Mouse (Mus musculus): Measurements from ENCODE around the gene Cyfip1.

Gene Cyfip1

GRCm38 (mm10) chr7:55841445-55841844, at the start of gene Cyfip1:
Gene Cyfip1, plus strand, starts transcription at chr7:55841745.
- no peak for DNase-seq (ENCODE audit: extremely low read depth, low read depth)

DNA sequence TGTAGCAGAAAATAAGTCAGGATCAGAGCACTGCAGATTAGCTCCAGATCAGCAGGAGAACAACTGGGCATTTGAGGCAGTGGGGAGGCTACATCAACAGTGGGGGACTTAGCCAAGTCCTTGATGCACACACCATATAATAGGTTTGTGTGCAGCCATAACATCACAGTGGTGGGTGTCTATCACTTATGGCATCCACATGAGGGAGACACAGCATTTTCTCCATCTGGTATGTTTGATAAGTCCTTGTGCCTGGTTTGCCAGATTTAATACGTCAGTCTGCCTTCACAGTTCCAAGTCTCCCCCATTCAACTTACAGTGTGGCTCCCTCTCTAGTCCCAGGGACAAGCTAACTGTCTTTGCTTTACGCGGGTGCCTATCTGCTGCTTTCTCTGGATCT, 49.3 kb upstream of the Cyfip1 start:
- DNase-seq (ENCODE audit: extremely low read depth, low read depth), result no peak

- no peak for DNase-seq (ENCODE audit: extremely low read depth, low read depth)
These were observed 48.2 kb upstream of the Cyfip1 start for GRCm38 (mm10) chr7:55793236-55793951.

- peak; percentile 93 for DNase-seq (ENCODE audit: extremely low read depth, low read depth)
These were observed 47.5 kb upstream of the Cyfip1 start, which contains the start of gene Tubgcp5 for GRCm38 (mm10) chr7:55793952-55794603. Gene Tubgcp5, plus strand, starts transcription at chr7:55794154.

DNA sequence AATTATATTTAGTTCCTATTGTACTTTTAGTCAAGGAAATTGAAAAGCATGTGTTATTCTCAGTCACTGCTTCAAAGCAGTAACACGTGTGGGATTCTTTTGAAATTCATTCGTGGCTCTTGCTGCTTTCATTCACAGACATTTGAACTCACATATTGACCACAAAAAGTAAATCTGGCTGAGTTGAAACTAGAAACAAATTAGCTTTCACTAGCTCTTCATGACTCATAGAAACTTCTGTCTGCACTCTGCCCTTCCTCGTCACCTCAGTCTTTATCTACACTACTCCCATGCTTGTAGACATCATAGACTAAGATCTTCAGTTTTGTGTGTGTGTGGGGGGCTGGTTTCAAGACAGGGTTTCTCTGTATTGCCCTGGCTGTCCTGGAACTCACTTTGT, 41.6 kb upstream of the Cyfip1 start:
- DNase-seq (ENCODE audit: extremely low read depth, low read depth), result no peak

DNA sequence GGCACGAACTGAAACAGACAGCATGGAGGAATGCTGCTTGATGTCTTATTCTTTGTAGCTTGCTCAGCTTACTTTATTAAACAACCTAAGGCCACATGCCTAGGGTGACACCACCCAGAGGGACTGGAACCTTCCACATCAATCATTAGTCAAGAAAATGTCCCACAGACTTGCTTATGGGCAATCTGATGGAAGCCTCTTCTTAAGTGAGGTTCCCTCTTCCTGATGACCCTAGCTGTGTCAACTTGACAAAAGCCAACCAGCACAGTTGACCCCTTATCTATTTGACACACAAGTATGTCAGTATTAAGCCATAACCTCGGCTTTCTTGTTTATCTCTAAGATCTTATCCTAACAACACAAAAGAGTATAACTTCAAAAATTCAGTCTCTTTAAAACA, 31.6 kb upstream of the Cyfip1 start:
- DNase-seq (ENCODE audit: extremely low read depth, low read depth), result no peak

- no peak for DNase-seq (ENCODE audit: extremely low read depth, low read depth)
These were observed 17.1 kb upstream of the Cyfip1 start for GRCm38 (mm10) chr7:55824468-55824867.

DNA sequence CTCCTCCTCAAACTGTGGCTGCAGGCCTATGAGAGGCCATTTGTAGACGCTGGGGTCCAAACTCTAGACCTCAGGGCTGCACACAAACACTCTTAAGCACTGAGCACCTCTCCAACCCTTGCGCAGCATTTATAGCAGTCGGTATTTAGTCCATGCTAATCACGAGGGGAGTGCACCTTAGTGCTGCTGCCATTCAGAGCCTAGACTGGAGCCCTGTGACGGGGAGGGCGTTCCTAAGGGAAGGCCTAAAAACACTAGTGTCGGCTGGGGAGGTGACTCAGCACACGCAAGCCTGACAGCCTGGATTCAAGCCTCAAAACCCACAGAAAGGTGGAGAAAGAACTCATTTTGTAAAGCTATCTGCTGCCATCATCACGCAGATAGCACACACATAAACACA, 14.0 kb upstream of the Cyfip1 start:
- DNase-seq (ENCODE audit: extremely low read depth, low read depth), result no peak

- DNase-seq (ENCODE audit: extremely low read depth, low read depth), result no peak
These were observed 4.7 kb upstream of the Cyfip1 start for GRCm38 (mm10) chr7:55836877-55837276.

DNA sequence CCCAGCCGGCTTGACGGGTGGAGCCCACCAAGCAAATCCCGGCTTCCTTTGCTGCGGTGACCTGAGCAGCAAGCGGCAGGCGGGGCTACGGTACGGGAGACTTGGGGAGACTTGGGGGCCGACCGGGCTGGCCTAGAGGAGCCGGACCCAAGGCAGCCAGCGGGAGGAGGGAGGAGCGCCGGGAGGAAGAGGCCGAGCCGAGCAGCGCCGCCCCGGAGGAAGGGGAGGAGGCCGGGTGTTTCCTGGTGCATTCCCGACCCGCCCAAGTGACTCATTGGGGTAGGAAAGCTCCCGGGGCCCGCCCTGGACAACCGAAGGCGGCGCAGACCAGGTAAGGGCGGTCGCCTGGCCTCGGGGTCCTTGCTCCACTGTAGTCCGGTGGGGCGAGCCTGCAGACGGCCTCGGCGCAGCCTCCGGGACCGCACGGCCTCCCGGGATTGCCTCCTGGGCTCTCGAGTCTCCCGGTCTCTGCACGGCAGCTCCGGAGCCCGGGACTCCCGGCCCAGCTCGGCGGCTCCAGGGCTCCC, 495 bp downstream of the Cyfip1 start:
- DNase-seq (ENCODE audit: extremely low read depth, low read depth), result peak; percentile 56

DNA sequence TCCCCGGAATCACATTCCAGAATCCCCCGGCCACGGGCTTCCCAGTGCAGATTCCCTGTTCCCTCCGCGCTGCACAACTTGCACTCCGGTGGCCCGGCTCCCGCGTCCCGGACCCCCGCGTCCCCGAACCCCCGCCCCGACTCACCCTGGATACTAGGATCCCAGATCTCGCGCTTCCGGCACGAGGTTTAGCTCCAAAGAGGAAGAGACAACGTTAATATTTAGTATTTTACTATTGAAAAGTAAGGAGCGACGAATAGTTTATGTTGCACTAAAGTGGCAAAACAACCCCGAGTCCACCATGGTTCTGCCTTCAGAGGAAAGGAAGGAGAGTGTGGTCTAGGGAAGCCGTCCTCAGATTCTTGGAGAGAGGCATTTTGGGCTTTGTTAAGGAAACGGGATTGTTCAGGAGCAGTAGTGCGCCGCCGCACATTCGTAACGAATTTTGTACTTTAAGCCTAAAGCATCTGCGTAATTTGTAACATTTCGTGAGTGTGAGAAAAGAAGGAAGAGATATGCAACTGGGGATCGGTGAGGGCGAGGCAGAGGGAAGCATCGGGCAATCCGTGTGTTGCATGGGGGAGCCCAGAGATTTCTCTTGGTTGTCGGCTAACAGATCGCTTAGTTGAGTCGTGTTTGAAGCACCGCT, 1.1 kb downstream of the Cyfip1 start:
- DNase-seq (ENCODE audit: extremely low read depth, low read depth), result peak; percentile 33

DNA sequence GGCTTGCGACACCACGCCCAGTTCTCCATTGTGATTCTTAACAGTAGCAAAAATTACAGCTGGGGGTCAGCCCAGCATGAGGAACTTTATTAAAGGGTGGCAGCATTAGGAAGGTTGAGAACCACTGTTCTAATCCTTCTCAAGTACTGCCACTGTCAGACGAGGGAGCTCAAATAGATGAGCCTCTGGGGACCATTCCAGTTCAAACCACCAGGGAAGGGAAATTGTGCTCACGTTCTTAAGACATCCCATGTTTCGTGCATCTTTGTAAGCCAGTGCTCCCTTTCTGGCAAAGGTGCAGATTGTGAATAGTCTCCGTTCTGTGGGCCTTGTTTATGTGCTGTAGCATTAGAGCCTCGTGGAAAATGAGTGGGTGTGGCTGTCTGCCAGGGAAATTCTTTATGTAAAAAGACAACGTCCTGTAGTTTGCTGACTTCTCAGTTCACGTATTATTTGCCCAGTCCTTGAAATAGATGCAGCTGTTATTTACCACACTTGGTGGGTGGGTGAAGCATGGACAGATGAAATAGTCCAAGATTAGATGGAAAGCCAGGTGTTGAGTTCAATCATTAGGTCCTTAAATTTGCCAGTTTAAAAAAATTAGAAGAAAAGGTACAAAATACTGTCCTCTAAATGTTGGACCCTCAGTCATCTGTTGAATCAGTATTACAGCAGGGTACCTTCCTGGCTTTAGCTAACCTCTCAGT, 5.2 kb downstream of the Cyfip1 start:
- no peak for DNase-seq (ENCODE audit: extremely low read depth, low read depth)

DNA sequence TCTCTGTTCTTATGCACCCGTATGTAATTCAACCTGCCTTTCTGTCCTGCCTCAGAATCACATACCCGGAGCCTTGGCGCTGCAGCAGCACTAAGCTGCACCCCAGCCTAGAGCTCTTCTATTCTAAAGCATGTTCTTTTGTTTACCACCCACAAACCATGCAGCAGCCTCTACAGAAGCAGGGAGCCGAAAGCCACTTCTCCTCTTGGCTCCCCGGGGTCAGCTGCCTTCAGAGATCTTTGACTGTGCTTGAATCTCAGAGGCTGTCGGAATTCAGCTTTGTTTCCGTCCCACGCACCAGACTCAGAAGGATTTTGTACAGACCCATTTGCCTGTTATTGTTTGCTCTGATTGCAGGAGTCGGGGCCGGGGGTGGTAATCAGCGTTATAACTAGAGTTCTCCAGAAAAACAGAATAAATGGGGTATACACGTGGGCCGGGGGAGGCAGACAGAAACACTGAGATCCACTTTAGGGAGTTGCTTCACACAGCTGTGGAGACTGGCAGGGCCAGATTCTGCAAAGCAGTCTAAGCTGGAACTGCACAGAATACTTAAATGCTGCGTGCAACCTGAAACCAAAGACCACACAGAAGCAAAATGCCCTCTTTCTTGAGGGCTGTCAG, 8.5 kb downstream of the Cyfip1 start:
- no peak for DNase-seq (ENCODE audit: extremely low read depth, low read depth)

GRCm38 (mm10) chr7:55852787-55853186, 11.2 kb downstream of the Cyfip1 start:
- no peak for DNase-seq (ENCODE audit: extremely low read depth, low read depth)

GRCm38 (mm10) chr7:55855597-55855996, 14.1 kb downstream of the Cyfip1 start:
- DNase-seq (ENCODE audit: extremely low read depth, low read depth), result no peak

DNA sequence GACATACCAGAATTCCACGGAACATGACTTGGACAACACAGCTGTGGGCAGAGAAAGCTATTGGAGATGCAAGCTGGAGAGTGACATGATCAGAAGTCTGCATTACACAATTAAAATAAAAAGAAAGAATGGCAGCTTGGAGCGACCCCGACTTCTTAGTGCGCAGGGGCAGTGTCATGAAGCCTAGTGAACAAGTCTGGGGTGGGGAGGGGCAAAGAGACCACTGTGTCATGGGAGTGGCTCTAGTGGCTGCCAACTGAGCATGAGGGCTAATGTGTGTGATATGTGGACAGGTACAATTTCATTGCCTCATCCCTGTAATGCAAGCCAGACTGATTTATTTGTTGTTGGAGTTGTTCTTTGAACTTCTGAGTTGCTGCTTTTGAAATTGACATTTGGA, 15.2 kb downstream of the Cyfip1 start:
- no peak for DNase-seq (ENCODE audit: extremely low read depth, low read depth)

DNA sequence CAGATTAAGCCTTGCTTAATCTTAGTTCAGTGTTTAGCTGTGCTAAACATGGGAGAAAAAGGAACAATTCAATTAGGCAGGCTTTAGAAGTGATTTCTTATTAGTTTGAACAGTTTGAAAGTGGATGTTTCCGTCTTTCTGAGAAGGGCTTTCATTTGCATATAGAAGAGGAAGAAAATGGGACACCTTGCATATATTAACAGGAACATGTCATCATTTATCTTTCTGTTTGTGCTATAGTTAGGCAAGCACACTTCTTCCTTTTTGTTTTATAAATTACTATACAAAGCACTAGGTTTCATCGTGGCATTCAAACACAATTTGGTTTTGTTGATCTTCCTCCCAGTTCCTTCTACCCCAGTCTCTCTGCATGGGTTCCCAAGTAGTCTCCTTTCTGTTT, 16.2 kb downstream of the Cyfip1 start:
- no peak for DNase-seq (ENCODE audit: extremely low read depth, low read depth)

DNA sequence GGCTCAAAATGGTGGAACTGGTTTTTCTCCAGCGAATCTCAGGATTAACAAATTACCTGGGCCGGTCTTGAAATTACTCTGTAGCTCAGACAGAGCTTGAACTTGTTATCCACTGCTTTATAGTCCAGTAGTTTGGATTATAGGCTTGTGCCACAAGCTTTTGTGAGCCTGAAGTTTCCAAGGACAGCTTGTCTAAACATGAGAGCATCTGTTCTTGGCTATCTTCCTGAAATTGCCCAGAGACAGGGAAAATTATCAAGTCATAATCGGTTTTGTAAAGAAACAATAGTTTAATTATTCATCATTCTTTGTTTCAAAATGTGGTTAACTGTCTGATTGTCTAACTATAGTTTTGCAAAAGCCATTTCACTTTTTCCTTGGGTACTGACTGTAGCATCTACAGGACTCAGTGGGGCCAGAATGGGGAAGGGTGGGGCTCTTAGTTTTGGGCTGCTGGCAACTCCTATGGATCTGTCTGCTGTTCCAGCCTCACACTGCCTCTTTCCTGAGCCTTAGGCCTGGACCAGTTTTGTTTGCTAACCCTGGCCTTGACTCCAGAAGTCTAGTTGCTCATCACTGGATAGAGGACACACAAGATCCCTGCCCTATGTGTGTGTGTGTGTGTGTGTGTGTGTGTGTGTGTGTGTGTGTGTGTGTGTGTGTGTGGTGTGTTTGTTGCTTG, 17.4 kb downstream of the Cyfip1 start:
- no peak for DNase-seq (ENCODE audit: extremely low read depth, low read depth)

DNA sequence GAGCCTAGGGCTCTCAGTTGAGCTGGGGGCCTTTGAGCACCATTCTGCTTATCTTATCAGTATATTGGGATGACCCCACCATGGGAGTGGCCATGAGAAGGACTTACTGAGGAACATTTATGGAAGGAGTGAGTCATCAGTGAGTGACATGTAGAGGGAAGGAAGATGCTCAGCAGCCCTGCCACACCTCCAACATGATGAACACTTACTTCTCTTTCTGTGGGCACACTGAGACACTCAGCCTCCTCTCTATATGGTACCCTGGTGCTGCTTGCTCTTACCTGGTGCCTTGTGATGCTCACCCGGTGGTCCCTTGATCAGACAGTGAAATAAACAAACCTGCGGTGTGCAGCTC, 17.9 kb downstream of the Cyfip1 start:
- no peak for DNase-seq (ENCODE audit: extremely low read depth, low read depth)

- DNase-seq (ENCODE audit: extremely low read depth, low read depth), result no peak
These were observed 18.4 kb downstream of the Cyfip1 start for GRCm38 (mm10) chr7:55859956-55860355.

DNA sequence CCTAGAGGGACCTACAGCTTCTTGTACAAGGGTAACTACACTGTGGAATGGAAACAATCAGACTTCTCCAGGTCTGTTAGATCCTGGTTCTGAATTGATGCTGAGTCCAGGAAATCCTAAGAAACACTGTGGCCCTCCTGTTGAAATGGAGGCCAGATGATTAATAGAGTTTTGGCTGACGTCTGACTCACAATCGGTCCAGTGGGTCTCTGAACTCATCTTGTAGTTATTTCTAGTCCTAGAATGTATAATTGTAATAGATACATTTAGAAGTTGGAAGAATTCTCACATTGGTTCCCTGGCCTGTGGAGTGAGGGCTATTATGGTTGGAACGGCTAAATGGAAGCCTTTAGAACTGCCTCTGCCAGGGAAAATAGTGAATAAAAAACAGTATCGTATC, 19.6 kb downstream of the Cyfip1 start:
- DNase-seq (ENCODE audit: extremely low read depth, low read depth), result no peak
